Mouse (Mus musculus) MEL (cell line): Measurements from ENCODE around the gene Tnfrsf23. TPM values are rescaled to one million over a fixed set of nuclear protein-coding genes. Genes with fewer than 3 reads are reported as not detected.
"Not testable (repeated sequence)": the region's sequence is repeated elsewhere in the genome, so short reads cannot be mapped to it uniquely, and the experiment has no call there.

Experiments
- DNase-seq: peaks from one replicate; pipeline ENCODE4 v3.0.0; 2011; ENCODE audit warnings: low read depth, low spot score
- H3K27ac ChIP-seq: 2 replicates; pipeline ENCODE4 v1.5.1; 2012; ENCODE audit warnings: low read depth, mild to moderate bottlenecking, control low read depth, low read length, moderate library complexity; ENCODE audit not compliant: control insufficient read depth
- H3K27me3 ChIP-seq, 2 experiments: fragments of 150-350 bp in 1 of 2; sonication (generic) in 1 of 2; 2 replicates each; pipeline ENCODE4 v1.6.1; 2012; ENCODE audit warnings: low read length in 2 of 2, mild to moderate bottlenecking in 2 of 2, improper control_type of control experiment in 1 of 2, moderate library complexity in 1 of 2; ENCODE audit not compliant: insufficient read depth in 2 of 2, control insufficient read depth in 1 of 2
- H3K36me3 ChIP-seq, 2 experiments: 2 replicates each; pipeline ENCODE4 v1.6.1; 2012 to 2014; ENCODE audit warnings: low read length in 2 of 2, improper control_type of control experiment in 1 of 2, inconsistent platforms in 1 of 2, mild to moderate bottlenecking in 1 of 2; ENCODE audit not compliant: insufficient read depth in 2 of 2, control insufficient read depth in 1 of 2
- H3K4me1 ChIP-seq, 2 experiments: fragments of 150-350 bp in 1 of 2; sonication (generic) in 1 of 2; 2 replicates each; pipeline ENCODE4 v1.6.1; 2012; ENCODE audit warnings: low read length in 2 of 2, improper control_type of control experiment in 1 of 2, mild to moderate bottlenecking in 1 of 2; ENCODE audit not compliant: insufficient read depth in 2 of 2, control insufficient read depth in 1 of 2
- H3K4me3 ChIP-seq, 2 experiments: fragments of 150-350 bp in 1 of 2; sonication (generic) in 1 of 2; 2 replicates each; pipeline ENCODE4 v1.5.1; 2012; ENCODE audit warnings: low read depth in 2 of 2, low read length in 2 of 2, mild to moderate bottlenecking in 2 of 2, moderate library complexity in 2 of 2, control low read depth in 1 of 2, improper control_type of control experiment in 1 of 2; ENCODE audit not compliant: control insufficient read depth in 1 of 2, insufficient read depth in 1 of 2
- H3K79me2 ChIP-seq: 2 replicates; pipeline ENCODE4 v1.6.1; 2012; ENCODE audit warnings: mild to moderate bottlenecking, low read length, moderate library complexity; ENCODE audit not compliant: control insufficient read depth, poor library complexity, insufficient read depth
- H3K9ac ChIP-seq: 2 replicates; pipeline ENCODE4 v1.6.1; 2012; ENCODE audit warnings: low read depth, mild to moderate bottlenecking, control low read depth, low read length, moderate library complexity; ENCODE audit not compliant: control insufficient read depth, poor library complexity, severe bottlenecking
- H3K9me3 ChIP-seq: fragments of 150-350 bp; sonication (generic); replicated peaks from 2 replicates; pipeline ENCODE4 v1.6.1; 2012; ENCODE audit warnings: mild to moderate bottlenecking, low read length, improper control_type of control experiment, moderate library complexity; ENCODE audit not compliant: insufficient read depth
- CHD1 ChIP-seq: IDR thresholded peaks from 2 replicates; pipeline ENCODE4 v1.6.1; 2012; ENCODE audit warnings: low read depth, mild to moderate bottlenecking, inconsistent platforms, low read length, improper control_type of control experiment
- CHD2 ChIP-seq: IDR thresholded peaks from 2 replicates; pipeline ENCODE4 v1.6.1; 2011; ENCODE audit warnings: low read length, improper control_type of control experiment
- JUND ChIP-seq: IDR thresholded peaks from 2 replicates; pipeline ENCODE4 v1.6.1; 2011; ENCODE audit warnings: low read depth, mild to moderate bottlenecking, improper control_type of control experiment, low read length
- KAT2A ChIP-seq: conservative IDR thresholded peaks from 2 replicates; pipeline ENCODE4 v1.6.1; 2012; ENCODE audit warnings: low read depth, low read length, improper control_type of control experiment, inconsistent platforms
- MAFK ChIP-seq: IDR thresholded peaks from 2 replicates; pipeline ENCODE4 v1.6.1; 2011; ENCODE audit warnings: low read depth, mild to moderate bottlenecking, low read length, improper control_type of control experiment, borderline replicate concordance
- MAX ChIP-seq: IDR thresholded peaks from 2 replicates; pipeline ENCODE4 v1.6.1; 2011; ENCODE audit warnings: low read length, improper control_type of control experiment
- MXI1 ChIP-seq: IDR thresholded peaks from 2 replicates; pipeline ENCODE4 v1.6.1; 2011; ENCODE audit warnings: mild to moderate bottlenecking, low read depth, low read length, improper control_type of control experiment
- MYB ChIP-seq: IDR thresholded peaks from 2 replicates; pipeline ENCODE4 v1.6.1; 2011; ENCODE audit warnings: mild to moderate bottlenecking, low read depth, low read length, improper control_type of control experiment
- POLR2AphosphoS2 ChIP-seq: IDR thresholded peaks from 2 replicates; pipeline ENCODE4 v1.6.1; 2011; ENCODE audit warnings: low read length, improper control_type of control experiment
- RCOR1 ChIP-seq: IDR thresholded peaks from 2 replicates; pipeline ENCODE4 v1.6.1; 2012; ENCODE audit warnings: low read depth, mild to moderate bottlenecking, inconsistent platforms, low read length, improper control_type of control experiment
- SIN3A ChIP-seq: IDR thresholded peaks from 2 replicates; pipeline ENCODE4 v1.6.1; 2012; ENCODE audit warnings: low read length, improper control_type of control experiment, inconsistent platforms
- SMC3 ChIP-seq: IDR thresholded peaks from 2 replicates; pipeline ENCODE4 v1.6.1; 2011; ENCODE audit warnings: low read depth, low read length, improper control_type of control experiment
- TAL1 ChIP-seq: IDR thresholded peaks from 2 replicates; pipeline ENCODE4 v1.6.1; 2012; ENCODE audit warnings: mild to moderate bottlenecking, inconsistent platforms, low read length, moderate library complexity, mixed read lengths
- TCF12 ChIP-seq: IDR thresholded peaks from 2 replicates; pipeline ENCODE4 v1.6.1; 2014; ENCODE audit warnings: low read depth, mild to moderate bottlenecking, inconsistent platforms, low read length, improper control_type of control experiment, moderate library complexity
- USF1 ChIP-seq: IDR thresholded peaks from 2 replicates; pipeline ENCODE4 v1.6.1; 2014; ENCODE audit warnings: low read depth, mild to moderate bottlenecking, inconsistent platforms, low read length, improper control_type of control experiment, moderate library complexity
- polyA plus RNA-seq, 2 experiments: library from polyadenylated mRNA; stranded (reverse) in 1 of 2; unstranded in 1 of 2; fragments of >175 nt in 1 of 2; fragments of >200 nt in 1 of 2; gene quantifications; 2 replicates each; pipeline versions ENCODE4 v1.2.1 to v1.2.4; 2012; ENCODE audit warnings: low replicate concordance in 2 of 2, low read depth in 1 of 2; ENCODE audit not compliant: insufficient read length in 2 of 2, insufficient read depth in 1 of 2, missing spikeins in 1 of 2
- total RNA-seq: library from RNA; depleted of rRNA; stranded (reverse); fragments of 300-350 nt; gene quantifications from 2 replicates; pipeline ENCODE4 v1.2.3, GENCODE M21; 2012

The Tnfrsf23 gene
- total and polyA plus RNA-seq, 3 experiments, result not detected

DNA sequence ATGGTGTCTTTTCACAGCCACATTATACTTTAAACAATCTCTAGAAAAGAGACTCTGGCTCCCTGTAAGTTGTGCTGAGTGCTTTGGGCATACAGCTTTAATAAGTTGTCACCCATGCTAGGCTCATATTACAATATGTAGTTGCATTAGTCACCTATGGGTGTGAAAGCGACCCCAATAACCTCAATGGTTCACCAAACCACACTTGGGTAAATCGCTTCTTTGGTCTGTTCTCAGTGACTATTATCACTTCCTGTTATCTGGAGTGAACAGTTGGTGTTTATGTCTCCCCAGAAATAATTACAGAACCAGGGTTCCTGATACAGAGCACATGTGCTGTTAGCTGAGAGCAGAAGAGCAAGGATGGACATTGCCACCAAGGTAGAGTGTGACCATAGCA is 41.7 kb downstream of the Tnfrsf23 start:
- H3K79me2 ChIP-seq, H3K27ac ChIP-seq, H3K4me1 ChIP-seq, H3K27me3 ChIP-seq, H3K36me3 ChIP-seq, H3K4me3 ChIP-seq, H3K9ac ChIP-seq: not testable (repeated sequence)
- TF ChIP-seq TAL1, result peak; percentile 14; the same call in 1 of the 2 replicates
- TF ChIP-seq, all 39 proteins: peak for 1; not testable (repeated sequence) for 38
- H3K9me3 ChIP-seq, result not testable (repeated sequence)
- peak; percentile 39 for DNase-seq

DNA sequence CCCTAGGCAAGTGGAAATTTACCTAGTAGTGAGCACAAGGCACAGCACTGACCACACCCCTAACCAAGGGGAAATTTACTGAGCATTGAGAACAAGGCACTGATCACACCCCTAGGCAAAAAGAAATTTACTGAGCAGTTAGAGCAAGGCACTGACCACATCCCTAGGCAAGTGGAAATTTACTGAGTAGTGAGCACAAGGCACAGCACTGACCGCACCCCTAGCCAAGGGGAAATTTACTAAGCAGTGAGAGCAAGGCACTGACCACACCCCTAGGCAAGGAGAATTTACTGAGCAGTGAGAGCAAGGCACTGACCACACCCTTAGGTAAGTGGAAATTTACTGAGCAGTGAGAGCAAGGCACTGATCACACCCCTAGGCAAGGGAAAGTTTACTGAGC is 49.0 kb downstream of the Tnfrsf23 start:
- H3K9me3 ChIP-seq, result no peaks in the 10 kb centered on the region
- no peaks in the 10 kb centered on the region for H3K4me1 ChIP-seq
- no peaks in the 10 kb centered on the region for H3K27me3 ChIP-seq
- H3K4me3 ChIP-seq, result no peak overlapping the region
- TF ChIP-seq JUND (no peak), CHD2 (no peak), POLR2AphosphoS2 (no peak), RCOR1 (no peak), SMC3 (no peak), CHD1 (no peak), USF1 (no peak), MAX (no peak), SIN3A (no peak), MAFK (no peak)
- no peak overlapping the region for H3K9ac ChIP-seq
- no peak overlapping the region for H3K27ac ChIP-seq
- H3K79me2 ChIP-seq, result no peaks in the 10 kb centered on the region
- no peak for DNase-seq
- no peaks in the 10 kb centered on the region for H3K36me3 ChIP-seq

DNA sequence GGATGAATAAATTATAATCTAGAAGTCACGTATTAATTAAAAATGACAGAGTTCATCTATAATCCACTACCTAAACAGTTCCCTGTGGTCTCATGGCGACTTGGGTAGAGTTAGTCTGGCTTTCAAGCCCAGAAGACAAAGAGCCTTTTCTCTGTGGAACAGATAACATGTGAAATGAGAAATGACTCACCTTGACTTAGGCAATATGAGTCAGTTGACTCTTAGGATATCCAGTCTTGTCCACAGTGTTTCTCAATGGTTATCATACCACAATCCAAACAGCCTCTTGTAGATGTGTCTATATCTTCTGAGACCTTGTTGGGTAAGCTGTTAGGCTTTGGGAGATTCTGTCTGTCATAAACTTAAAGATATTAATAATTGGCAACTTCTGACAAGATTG is 54.2 kb downstream of the Tnfrsf23 start:
- DNase-seq, result peak; percentile 14
- H3K79me2 ChIP-seq, result no peaks in the 10 kb centered on the region
- peaks cover 0 to 10% of the 10 kb centered on the region in 2 experiments; a peak in 2 of 4 replicates for H3K36me3 ChIP-seq
- H3K4me1 ChIP-seq, result peaks cover 0 to 13% of the 10 kb centered on the region in 2 experiments; a peak in 3 of 4 replicates
- H3K27me3 ChIP-seq, result no peaks in the 10 kb centered on the region
- TF ChIP-seq KAT2A (no peak), MYB (no peak), TCF12 (no peak), MXI1 (no peak)
- no peaks in the 10 kb centered on the region for H3K9me3 ChIP-seq
- no peak overlapping the region for H3K27ac ChIP-seq
- no peak overlapping the region for H3K4me3 ChIP-seq
- no peak overlapping the region for H3K9ac ChIP-seq
